Mouse (Mus musculus) forebrain, embryonic 16.5 days (tissue): ENCODE results near the gene Cdc42ep1. TPM values are rescaled to one million over a fixed set of nuclear protein-coding genes. Genes with fewer than 3 reads are reported as not detected.

Experiments used
- ATAC-seq: fragments of 200-750 bp; cut with Nextera tagmentation; 2 replicates; pipeline ENCODE4 v1.8.0; 2017; ENCODE audit warnings: mild to moderate bottlenecking, moderate library complexity
- H3K27ac ChIP-seq: fragments of 300-500 bp; sonication (generic); 2 replicates; pipeline ENCODE4 v1.5.1; 2014; ENCODE audit warnings: low read length, control low read depth
- H3K27me3 ChIP-seq: fragments of 300-500 bp; sonication (generic); replicated peaks from 2 replicates; pipeline ENCODE4 v1.6.1; 2014; ENCODE audit warnings: low read length; ENCODE audit not compliant: control insufficient read depth, insufficient read depth
- H3K36me3 ChIP-seq: fragments of 300-500 bp; sonication (generic); 2 replicates; pipeline ENCODE4 v1.6.1; 2014; ENCODE audit not compliant: control insufficient read depth, insufficient read depth
- H3K4me1 ChIP-seq: fragments of 300-500 bp; sonication (generic); replicated peaks from 2 replicates; pipeline ENCODE4 v1.6.1; 2014; ENCODE audit warnings: low read length; ENCODE audit not compliant: control insufficient read depth, insufficient read depth
- H3K4me2 ChIP-seq: fragments of 300-500 bp; sonication (generic); 2 replicates; pipeline ENCODE4 v1.6.1; 2014; ENCODE audit warnings: mild to moderate bottlenecking, low read length, control low read depth
- H3K4me3 ChIP-seq: fragments of 300-500 bp; sonication (generic); replicated peaks from 2 replicates; pipeline ENCODE4 v1.5.1; 2014; ENCODE audit warnings: mild to moderate bottlenecking, low read length, control low read depth
- H3K9ac ChIP-seq: fragments of 300-500 bp; sonication (generic); replicated peaks from 2 replicates; pipeline ENCODE4 v1.6.1; 2014; ENCODE audit warnings: low read depth, low read length, control low read depth
- H3K9me3 ChIP-seq: fragments of 300-500 bp; sonication (generic); 2 replicates; pipeline ENCODE4 v1.6.1; 2016; ENCODE audit warnings: low read length; ENCODE audit not compliant: control insufficient read depth
- WGBS: fragments of 180-500 bp; shearing (Covaris S2); extraction: QIAGEN DNeasy Blood & Tissue Kit; methylation state at CpG from one replicate; pipeline ENCODE4 v1.1.7; 2014; 5-methylcytosine and 5-hydroxymethylcytosine counted together
- polyA plus RNA-seq: library from polyadenylated mRNA; unstranded; fragments of >200 nt; fragmentation: Nextera tagmentation; extraction: Ambion mirVana; gene quantifications from 2 replicates; pipeline ENCODE4 v1.2.1, GENCODE M21; 2015

Cdc42ep1 gene
- polyA plus RNA-seq, 1 experiment from 2014 or later = 9.7 TPM

GRCm38 (mm10) chr15:78804326-78804725 is 38.1 kb upstream of the Cdc42ep1 start:
- 7% methylated on average over 6 of the region's 6 CpGs for WGBS
- no peak overlapping the region for H3K9ac ChIP-seq
- H3K27ac ChIP-seq = no peak overlapping the region
- H3K9me3 ChIP-seq = no peaks in the 10 kb centered on the region
- H3K4me3 ChIP-seq = no peak overlapping the region
- H3K4me1 ChIP-seq = peaks cover 23% of the 10 kb centered on the region
- H3K27me3 ChIP-seq = peaks cover 20% of the 10 kb centered on the region
- ATAC-seq = no peak
- no peaks in the 10 kb centered on the region for H3K36me3 ChIP-seq
- H3K4me2 ChIP-seq = no peak overlapping the region

GRCm38 (mm10) chr15:78805351-78805750 is 37.1 kb upstream of the Cdc42ep1 start:
- Histone ChIP-seq H3K4me1 (peaks cover 23% of the 10 kb centered on the region), H3K27me3 (peaks cover 20% of the 10 kb centered on the region), H3K4me2 (no peak overlapping the region), H3K36me3 (no peaks in the 10 kb centered on the region), H3K4me3 (no peak overlapping the region), H3K9me3 (no peaks in the 10 kb centered on the region), H3K27ac (no peak overlapping the region), H3K9ac (no peak overlapping the region)
- WGBS = 76% methylated on average over 2 of the region's 2 CpGs
- ATAC-seq = no peak

GRCm38 (mm10) chr15:78806614-78807013 is 35.8 kb upstream of the Cdc42ep1 start:
- Histone ChIP-seq H3K27me3 (peaks cover 9% of the 10 kb centered on the region; the same call in 1 of the 2 replicates), H3K4me2 (no peak overlapping the region), H3K4me1 (peaks cover 23% of the 10 kb centered on the region), H3K36me3 (no peaks in the 10 kb centered on the region), H3K9ac (no peak overlapping the region), H3K9me3 (no peaks in the 10 kb centered on the region), H3K4me3 (no peak overlapping the region), H3K27ac (no peak overlapping the region)
- 39% methylated on average over 2 of the region's 2 CpGs for WGBS
- no peak for ATAC-seq

GRCm38 (mm10) chr15:78807141-78807540 is 35.3 kb upstream of the Cdc42ep1 start:
- peaks cover 6% of the 10 kb centered on the region; the same call in 1 of the 2 replicates for H3K27me3 ChIP-seq
- H3K4me2 ChIP-seq = no peak overlapping the region
- H3K9ac ChIP-seq = no peak overlapping the region
- peaks cover 20% of the 10 kb centered on the region for H3K4me1 ChIP-seq
- H3K4me3 ChIP-seq = no peak overlapping the region
- H3K9me3 ChIP-seq = no peaks in the 10 kb centered on the region
- no peak for ATAC-seq
- no peak overlapping the region for H3K27ac ChIP-seq
- WGBS = 73% methylated on average over 3 of the region's 3 CpGs
- no peaks in the 10 kb centered on the region for H3K36me3 ChIP-seq

- H3K4me2 ChIP-seq = no peak overlapping the region
- ATAC-seq = no peak
- no peaks in the 10 kb centered on the region for H3K9me3 ChIP-seq
- no peak overlapping the region for H3K4me3 ChIP-seq
- H3K36me3 ChIP-seq = no peaks in the 10 kb centered on the region
- H3K27ac ChIP-seq = no peak overlapping the region
- no peaks in the 10 kb centered on the region for H3K27me3 ChIP-seq
- 73% methylated on average over 2 of the region's 2 CpGs for WGBS
- H3K9ac ChIP-seq = no peak overlapping the region
- H3K4me1 ChIP-seq = peaks cover 6% of the 10 kb centered on the region
Observed at GRCm38 (mm10) chr15:78808980-78809379, 33.4 kb upstream of the Cdc42ep1 start.

GRCm38 (mm10) chr15:78809739-78810138 is 32.7 kb upstream of the Cdc42ep1 start:
- no peaks in the 10 kb centered on the region for H3K27me3 ChIP-seq

GRCm38 (mm10) chr15:78810146-78810545 is 32.3 kb upstream of the Cdc42ep1 start:
- ATAC-seq = no peak
- Histone ChIP-seq H3K4me2 (no peak overlapping the region), H3K9ac (no peak overlapping the region), H3K27me3 (no peaks in the 10 kb centered on the region), H3K4me1 (no peaks in the 10 kb centered on the region), H3K9me3 (no peaks in the 10 kb centered on the region), H3K4me3 (no peak overlapping the region), H3K27ac (no peak overlapping the region), H3K36me3 (no peaks in the 10 kb centered on the region)
- WGBS = 73% methylated on average over 9 of the region's 9 CpGs

More at GRCm38 (mm10) chr15:78809739-78810138, 32.7 kb upstream of the Cdc42ep1 start:
- H3K4me3 ChIP-seq = no peak overlapping the region
- H3K4me2 ChIP-seq = no peak overlapping the region
- 71% methylated on average over 9 of the region's 9 CpGs for WGBS
- H3K4me1 ChIP-seq = no peaks in the 10 kb centered on the region; the same call in 1 of the 2 replicates
- no peak for ATAC-seq
- no peaks in the 10 kb centered on the region for H3K36me3 ChIP-seq
- no peaks in the 10 kb centered on the region for H3K9me3 ChIP-seq
- no peak overlapping the region for H3K9ac ChIP-seq
- H3K27ac ChIP-seq = no peak overlapping the region

- 91% methylated on average over 4 of the region's 4 CpGs for WGBS
- H3K4me2 ChIP-seq = no peak overlapping the region
Observed at GRCm38 (mm10) chr15:78813603-78814002, 28.8 kb upstream of the Cdc42ep1 start.

GRCm38 (mm10) chr15:78815314-78816073 is 26.9 kb upstream of the Cdc42ep1 start:
- no peak overlapping the region for H3K9ac ChIP-seq
- WGBS = 55% methylated on average over 11 of the region's 11 CpGs
- no peaks in the 10 kb centered on the region for H3K4me1 ChIP-seq
- no peaks in the 10 kb centered on the region for H3K27me3 ChIP-seq
- ATAC-seq = no peak
- H3K4me2 ChIP-seq = no peak overlapping the region
- no peaks in the 10 kb centered on the region for H3K9me3 ChIP-seq
- H3K4me3 ChIP-seq = no peak overlapping the region
- no peaks in the 10 kb centered on the region for H3K36me3 ChIP-seq
- H3K27ac ChIP-seq = no peak overlapping the region

More at GRCm38 (mm10) chr15:78813603-78814002, 28.8 kb upstream of the Cdc42ep1 start:
- Histone ChIP-seq H3K9ac (no peak overlapping the region), H3K4me1 (no peaks in the 10 kb centered on the region), H3K27ac (no peak overlapping the region), H3K9me3 (no peaks in the 10 kb centered on the region), H3K27me3 (no peaks in the 10 kb centered on the region), H3K36me3 (no peaks in the 10 kb centered on the region), H3K4me3 (no peak overlapping the region)
- ATAC-seq = no peak
